Mouse (Mus musculus) embryonic facial prominence, embryonic 14.5 days (tissue): Measurements from ENCODE around the gene Sema4d. TPM values are rescaled to one million over a fixed set of nuclear protein-coding genes. Genes with fewer than 3 reads are reported as not detected.

Source experiments
- ATAC-seq: fragments of 200-750 bp; cut with Nextera tagmentation; 2 replicates; pipeline ENCODE4 v1.8.0; 2017; ENCODE audit warnings: low read depth, moderate number of reproducible peaks, moderate TSS enrichment
- DNase-seq: peaks from one replicate; pipeline ENCODE4 v3.0.0-alpha.2; 2015; ENCODE audit warnings: low spot score
- H3K27ac ChIP-seq: fragments of 300-500 bp; sonication (generic); replicated peaks from 2 replicates; pipeline ENCODE4 v1.5.1; 2014; ENCODE audit warnings: low read depth, mild to moderate bottlenecking, low read length, moderate library complexity
- H3K27me3 ChIP-seq: fragments of 300-500 bp; sonication (generic); replicated peaks from 2 replicates; pipeline ENCODE4 v1.6.1; 2014; ENCODE audit warnings: low read length; ENCODE audit not compliant: control insufficient read depth, insufficient read depth
- H3K36me3 ChIP-seq: fragments of 300-500 bp; sonication (generic); 2 replicates; pipeline ENCODE4 v1.6.1; 2014; ENCODE audit warnings: low read length, mixed read lengths; ENCODE audit not compliant: control insufficient read depth, insufficient read depth
- H3K4me1 ChIP-seq: fragments of 300-500 bp; sonication (generic); 2 replicates; pipeline ENCODE4 v1.6.1; 2014; ENCODE audit warnings: antibody characterized with exemption, low read length; ENCODE audit not compliant: control insufficient read depth, insufficient read depth
- H3K4me2 ChIP-seq: fragments of 300-500 bp; sonication (generic); 2 replicates; pipeline ENCODE4 v1.6.1; 2014; ENCODE audit warnings: low read depth, mild to moderate bottlenecking, low read length, moderate library complexity, mixed read lengths
- H3K4me3 ChIP-seq: fragments of 300-500 bp; sonication (generic); 2 replicates; pipeline ENCODE4 v1.5.1; 2014; ENCODE audit warnings: low read depth, mild to moderate bottlenecking, low read length
- H3K9ac ChIP-seq: fragments of 300-500 bp; sonication (generic); 2 replicates; pipeline ENCODE4 v1.6.1; 2014; ENCODE audit warnings: low read depth, mild to moderate bottlenecking, low read length, moderate library complexity, mixed read lengths
- H3K9me3 ChIP-seq: fragments of 300-500 bp; sonication (generic); 2 replicates; pipeline ENCODE4 v1.6.1; 2016; ENCODE audit warnings: low read length; ENCODE audit not compliant: control insufficient read depth
- WGBS: fragments of 180-500 bp; shearing (Covaris S2); extraction: QIAGEN DNeasy Blood & Tissue Kit; methylation state at CpG from one replicate; pipeline ENCODE4 v1.1.7; 2014; 5-methylcytosine and 5-hydroxymethylcytosine counted together
- polyA plus RNA-seq: library from polyadenylated mRNA; unstranded; fragments of >200 nt; fragmentation: Nextera tagmentation; extraction: Ambion mirVana; gene quantifications from 2 replicates; pipeline ENCODE4 v1.2.1, GENCODE M21; 2014

The Sema4d gene
- polyA plus RNA-seq, 1 experiment from 2014 or later = 11.7 TPM

DNA sequence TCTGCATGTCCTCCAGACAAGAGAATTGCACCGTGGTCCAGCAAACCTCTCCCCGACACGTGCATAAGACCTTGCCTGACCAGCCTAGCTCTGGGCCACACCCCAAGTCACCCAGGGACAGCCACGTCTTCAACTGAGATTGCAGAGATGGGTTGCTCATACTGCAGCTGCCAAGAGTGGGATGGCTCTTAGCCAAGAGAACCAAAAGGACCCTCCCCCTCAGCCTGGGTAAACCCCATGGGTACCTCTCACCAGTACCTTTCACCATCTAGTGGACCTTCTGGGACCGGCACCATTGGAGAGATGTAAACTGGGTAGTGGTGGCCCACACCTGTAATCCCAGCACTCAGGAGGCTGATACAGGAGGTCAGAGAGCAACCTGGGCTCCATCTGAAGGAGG is 2.8 kb downstream of the Sema4d start:
- H3K36me3 ChIP-seq = no peaks in the 10 kb centered on the region
- peaks cover 16% of the 10 kb centered on the region for H3K27me3 ChIP-seq
- H3K27ac ChIP-seq = no peak overlapping the region
- H3K9ac ChIP-seq = no peak overlapping the region
- no peak overlapping the region for H3K4me3 ChIP-seq
- ATAC-seq = no peak
- no peak overlapping the region for H3K4me2 ChIP-seq
- DNase-seq = no peak
- 69% methylated on average over 5 of the region's 5 CpGs for WGBS
- H3K9me3 ChIP-seq = no peaks in the 10 kb centered on the region
- 0 out of 2 replicates have a peak, but pooled peaks cover 22% of the 10 kb centered on the region for H3K4me1 ChIP-seq

DNA sequence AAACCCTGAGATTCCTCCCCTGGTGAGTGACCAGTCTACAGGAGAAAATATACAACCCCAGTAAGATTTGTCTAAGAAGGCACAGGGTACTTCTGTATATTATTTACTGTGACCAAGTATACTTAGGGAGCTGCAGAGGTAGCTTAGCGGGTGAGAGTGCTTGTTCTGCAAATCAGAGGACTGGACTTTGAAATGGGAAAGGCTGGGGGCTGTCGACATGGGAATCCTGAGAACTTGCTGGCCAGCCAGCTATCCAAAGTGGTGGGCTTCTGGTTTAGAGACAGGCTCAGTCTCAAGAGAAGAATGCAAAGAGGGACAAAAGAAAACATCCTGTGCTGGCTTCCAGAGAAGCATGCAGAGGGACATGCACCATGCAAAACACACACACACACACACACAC is 5.7 kb downstream of the Sema4d start:
- Histone ChIP-seq H3K27me3 (peaks cover 15% of the 10 kb centered on the region), H3K4me3 (no peak overlapping the region), H3K4me1 (peaks cover 29% of the 10 kb centered on the region), H3K27ac (no peak overlapping the region), H3K9ac (no peak overlapping the region), H3K36me3 (no peaks in the 10 kb centered on the region), H3K9me3 (no peaks in the 10 kb centered on the region), H3K4me2 (no peak overlapping the region)
- ATAC-seq (no peak), DNase-seq (no peak)
- WGBS = 60% methylated on average over 2 of the region's 2 CpGs

DNA sequence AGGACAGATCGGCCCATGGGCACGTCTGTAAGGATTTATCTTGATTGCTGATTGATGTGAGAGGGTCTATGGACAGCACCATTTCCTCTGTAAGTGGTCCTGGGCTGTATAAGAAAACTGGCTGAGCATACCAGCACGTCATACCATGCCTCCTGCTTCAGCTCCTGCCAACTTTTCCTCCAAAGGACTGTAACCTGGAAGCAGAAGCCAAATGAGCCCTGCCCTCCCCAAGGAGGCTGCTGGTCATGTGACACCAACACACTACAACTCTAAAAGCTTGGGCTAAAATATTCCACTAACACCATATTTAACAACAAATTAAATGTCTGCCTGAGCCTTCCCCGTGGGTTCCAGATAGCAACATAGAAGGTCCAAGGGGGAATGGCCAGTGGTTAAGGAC is 6.9 kb downstream of the Sema4d start:
- Histone ChIP-seq H3K4me2 (no peak overlapping the region), H3K27ac (no peak overlapping the region), H3K9ac (no peak overlapping the region), H3K27me3 (peaks cover 2% of the 10 kb centered on the region; the same call in 1 of the 2 replicates), H3K4me3 (no peak overlapping the region), H3K4me1 (peaks cover 17% of the 10 kb centered on the region), H3K9me3 (no peaks in the 10 kb centered on the region), H3K36me3 (no peaks in the 10 kb centered on the region)
- DNase-seq = no peak
- WGBS = 76% methylated on average over 4 of the region's 4 CpGs
- ATAC-seq = no peak

DNA sequence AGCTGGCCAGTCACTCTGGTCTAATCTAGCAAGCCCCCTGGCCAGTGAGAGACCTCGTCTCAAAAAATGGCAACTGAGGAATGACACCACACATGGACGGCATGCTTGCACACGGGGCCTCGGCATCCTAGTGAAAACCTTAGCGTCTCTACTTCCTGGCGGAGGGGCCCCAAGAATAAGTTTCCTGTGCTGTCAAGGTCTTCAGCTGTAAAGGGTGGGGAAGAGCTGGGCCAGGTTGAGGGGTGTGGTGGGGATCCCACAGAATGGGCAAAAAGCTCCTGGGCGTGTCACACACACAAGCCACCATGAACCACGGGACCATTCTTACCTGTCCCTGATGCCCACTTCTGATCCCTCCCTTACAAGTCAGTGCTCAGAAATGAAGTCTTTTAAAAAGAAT is 9.1 kb downstream of the Sema4d start:
- H3K27ac ChIP-seq = no peak overlapping the region; the same call in 1 of the 2 replicates
- H3K27me3 ChIP-seq = no peaks in the 10 kb centered on the region
- no peaks in the 10 kb centered on the region for H3K9me3 ChIP-seq
- no peaks in the 10 kb centered on the region for H3K36me3 ChIP-seq
- ATAC-seq = no peak
- WGBS = 92% methylated on average over 8 of the region's 8 CpGs
- peaks cover 9% of the 10 kb centered on the region for H3K4me1 ChIP-seq
- no peak overlapping the region for H3K9ac ChIP-seq
- no peak overlapping the region for H3K4me2 ChIP-seq
- no peak for DNase-seq
- H3K4me3 ChIP-seq = no peak overlapping the region

DNA sequence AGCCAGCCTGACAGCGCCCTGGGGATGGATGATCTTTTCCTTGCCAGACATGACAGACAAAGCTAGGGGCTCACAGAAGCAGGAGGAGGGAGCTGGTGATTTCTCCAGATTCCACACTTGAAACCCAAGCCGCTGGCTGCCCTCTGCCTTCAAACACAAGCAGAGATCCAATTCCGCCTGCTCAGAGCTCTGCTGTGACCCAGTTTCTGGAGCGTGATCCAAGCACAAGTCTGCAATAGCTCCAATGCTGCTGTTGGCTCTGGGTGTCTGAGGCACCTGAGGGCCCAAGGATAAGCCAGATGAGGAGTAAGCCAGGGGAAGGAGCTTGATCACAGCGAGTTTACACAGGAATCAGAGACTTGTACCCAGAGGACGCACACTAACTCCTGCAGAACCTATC is 9.7 kb downstream of the Sema4d start:
- ATAC-seq (peak; percentile 48; the same call in 1 of the 2 replicates), DNase-seq (peak; percentile 75)
- no peak overlapping the region; the same call in 1 of the 2 replicates for H3K9ac ChIP-seq
- no peaks in the 10 kb centered on the region for H3K9me3 ChIP-seq
- 42% methylated on average over 6 of the region's 6 CpGs for WGBS
- no peak overlapping the region for H3K4me2 ChIP-seq
- no peaks in the 10 kb centered on the region for H3K36me3 ChIP-seq
- H3K4me1 ChIP-seq = peaks cover 12% of the 10 kb centered on the region
- H3K27ac ChIP-seq = peak overlapping the region; percentile 65
- H3K4me3 ChIP-seq = no peak overlapping the region
- no peaks in the 10 kb centered on the region for H3K27me3 ChIP-seq

DNA sequence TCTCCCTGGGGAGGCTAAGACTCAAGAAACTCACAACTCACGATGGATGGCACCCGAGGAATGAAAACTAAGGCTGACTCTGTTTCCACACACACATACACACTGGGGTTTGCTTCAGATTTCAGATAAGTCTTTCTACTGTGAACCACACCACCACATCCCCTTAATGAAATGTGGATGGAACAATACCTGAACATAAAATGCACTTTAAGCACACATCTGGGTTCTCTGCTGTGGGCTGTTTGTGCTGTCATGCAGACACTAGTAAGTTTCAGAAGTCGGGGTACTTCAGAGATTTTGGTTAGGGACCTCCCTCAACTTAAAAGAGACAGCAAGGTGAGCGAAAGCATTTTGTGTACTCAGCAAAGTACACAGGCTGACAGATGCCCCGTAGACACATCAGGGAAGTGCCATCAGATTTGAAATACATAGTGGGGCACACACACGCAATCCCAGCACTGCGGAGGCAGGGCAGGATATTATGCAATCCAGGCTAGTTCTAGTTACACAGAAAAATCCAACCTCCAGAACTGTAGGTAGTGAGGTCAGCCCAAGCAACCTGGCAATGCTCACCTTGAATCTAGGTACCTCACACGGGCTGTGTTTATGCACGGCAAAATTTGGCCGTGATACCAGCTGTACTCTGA is 12.9 kb downstream of the Sema4d start:
- H3K27me3 ChIP-seq = no peaks in the 10 kb centered on the region
- no peaks in the 10 kb centered on the region for H3K36me3 ChIP-seq
- H3K9ac ChIP-seq = no peak overlapping the region
- ATAC-seq (no peak), DNase-seq (no peak)
- H3K9me3 ChIP-seq = no peaks in the 10 kb centered on the region
- H3K4me1 ChIP-seq = peaks cover 24% of the 10 kb centered on the region
- H3K27ac ChIP-seq = no peak overlapping the region
- H3K4me2 ChIP-seq = no peak overlapping the region
- no peak overlapping the region for H3K4me3 ChIP-seq
- WGBS = 82% methylated on average over 10 of the region's 10 CpGs

DNA sequence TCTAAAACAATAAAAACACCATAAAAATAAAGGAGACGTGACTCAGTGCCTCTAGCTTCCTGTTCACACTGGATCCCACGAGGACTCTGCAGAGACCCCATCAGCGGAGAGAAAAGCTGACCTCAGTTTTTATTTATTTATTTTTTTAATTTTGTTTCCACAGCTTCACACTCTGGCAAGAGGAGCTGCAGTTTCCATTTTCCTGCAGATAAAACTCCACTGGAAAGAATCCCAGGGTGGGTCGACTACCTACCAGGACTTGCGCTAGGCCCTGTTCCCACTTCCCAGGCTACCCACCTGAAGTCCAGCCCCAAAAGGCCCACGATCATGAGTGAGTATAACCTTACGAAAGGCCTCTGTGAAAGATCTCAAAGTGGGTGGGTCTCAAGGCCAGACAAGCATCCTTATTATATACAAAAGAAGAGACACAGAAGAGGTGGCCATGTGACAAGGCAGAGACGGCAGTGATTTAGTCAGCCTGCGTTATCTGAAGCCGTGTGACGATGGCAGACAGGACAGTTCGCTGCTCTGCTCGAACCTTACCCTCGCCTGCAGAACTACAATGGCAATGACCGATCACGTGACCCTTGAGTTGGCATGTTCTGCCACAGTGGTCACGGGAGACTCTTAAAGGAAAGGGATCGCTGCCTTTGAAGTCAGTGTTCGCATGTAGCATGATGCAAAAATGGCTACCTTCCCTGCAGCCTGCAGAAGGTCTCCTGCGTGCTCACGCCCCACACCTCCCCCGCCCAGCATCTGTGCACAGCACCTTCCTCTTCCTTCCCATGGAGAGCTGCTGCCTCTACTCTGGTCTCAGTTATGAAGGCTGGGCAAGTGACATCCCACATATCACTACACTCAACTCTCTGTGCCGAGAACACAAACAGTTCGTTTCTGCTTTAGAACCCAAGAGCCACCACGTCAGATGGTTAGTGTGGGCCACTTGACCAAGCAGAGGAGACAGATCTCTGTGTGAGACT is 14.3 kb downstream of the Sema4d start:
- Histone ChIP-seq H3K9ac (no peak overlapping the region), H3K4me1 (peaks cover 24% of the 10 kb centered on the region), H3K9me3 (no peaks in the 10 kb centered on the region), H3K36me3 (no peaks in the 10 kb centered on the region), H3K4me3 (no peak overlapping the region), H3K27me3 (no peaks in the 10 kb centered on the region), H3K27ac (no peak overlapping the region), H3K4me2 (no peak overlapping the region)
- DNase-seq (no peak), ATAC-seq (no peak)
- WGBS = 81% methylated on average over 25 of the region's 25 CpGs

DNA sequence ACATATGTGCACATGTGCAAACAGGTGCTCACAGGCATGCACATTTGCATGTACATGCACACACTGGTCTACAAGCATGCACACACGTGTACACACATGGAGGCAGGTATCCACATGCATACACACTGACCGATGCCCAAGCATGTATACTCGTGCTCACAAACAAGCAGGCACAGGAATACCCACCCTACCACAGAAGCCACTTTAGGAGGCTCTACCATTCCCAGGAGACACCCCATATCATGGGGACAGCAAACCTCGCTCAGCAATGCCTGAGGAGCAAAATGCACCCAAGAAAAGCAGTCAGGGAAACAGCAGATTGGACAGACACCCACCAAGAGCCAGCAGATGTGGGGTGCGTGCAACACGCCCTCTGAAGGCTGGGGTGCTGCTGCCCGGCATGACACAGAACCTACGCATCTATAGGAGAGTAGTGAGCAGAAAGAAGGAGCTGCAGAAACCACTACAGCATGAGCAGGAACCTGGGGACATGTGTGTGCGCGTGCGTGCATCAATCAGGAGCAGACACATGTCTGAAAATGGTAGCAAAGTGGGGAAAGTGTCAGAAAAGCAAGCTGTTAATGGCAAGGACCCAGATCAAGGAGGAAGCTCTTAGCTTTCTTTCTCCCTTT is 15.1 kb downstream of the Sema4d start:
- WGBS = 90% methylated on average over 11 of the region's 11 CpGs
- H3K9me3 ChIP-seq = no peaks in the 10 kb centered on the region
- no peak overlapping the region for H3K4me3 ChIP-seq
- H3K27me3 ChIP-seq = no peaks in the 10 kb centered on the region
- peaks cover 18% of the 10 kb centered on the region for H3K4me1 ChIP-seq
- no peak overlapping the region for H3K4me2 ChIP-seq
- ATAC-seq (no peak), DNase-seq (no peak)
- no peak overlapping the region for H3K27ac ChIP-seq
- H3K36me3 ChIP-seq = no peaks in the 10 kb centered on the region
- no peak overlapping the region for H3K9ac ChIP-seq
